Mouse (Mus musculus): ENCODE results near the gene Gal3st2c. TPM values are rescaled to one million over a fixed set of nuclear protein-coding genes. Genes with fewer than 3 reads are reported as not detected.
"Not testable (repeated sequence)": the region's sequence is repeated elsewhere in the genome, so short reads cannot be mapped to it uniquely, and the experiment has no call there.

The Gal3st2c gene
- polyA plus RNA-seq, 1 experiment = not detected

DNA sequence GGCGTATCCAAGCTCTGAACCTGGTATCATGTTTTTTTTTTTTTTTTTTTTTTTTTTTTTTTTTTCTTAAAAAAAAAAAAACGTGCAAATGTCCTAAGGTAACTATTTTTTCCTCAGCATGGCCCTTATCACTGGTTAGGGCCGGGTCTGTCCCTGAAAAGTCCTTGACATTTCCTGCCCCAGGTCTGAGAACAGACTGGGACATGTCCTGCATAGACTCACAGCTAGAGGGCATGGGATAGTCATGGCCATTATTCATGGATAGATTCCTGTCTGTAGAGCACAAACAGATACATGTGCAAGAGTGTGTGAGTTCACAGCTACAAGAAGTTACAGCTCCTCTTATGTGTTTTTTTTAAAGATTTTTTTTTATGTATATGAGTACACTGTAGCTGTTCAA lies 1.5 kb upstream of the Gal3st2c start:
- Histone ChIP-seq H3K27me3 (ENCODE audit: control insufficient read depth, insufficient read depth, insufficient read length) (no peaks in the 10 kb centered on the region), H3K4me3 (ENCODE audit: insufficient read depth, poor library complexity, severe bottlenecking) (no peak overlapping the region), H3K36me3 (ENCODE audit: control insufficient read depth, insufficient read depth) (no peaks in the 10 kb centered on the region), H3K79me2 (ENCODE audit: control insufficient read depth, insufficient read depth) (no peaks in the 10 kb centered on the region), H3K79me3 (ENCODE audit: low read depth) (no peaks in the 10 kb centered on the region), H3ac (ENCODE audit: control insufficient read depth, insufficient read length, low read depth) (no peak overlapping the region)
- TF ChIP-seq USF1 (IDR thresholded peaks at IDR 0.05; ENCODE audit: low read depth) = no peak
- TF ChIP-seq MYOD1 (IDR thresholded peaks at IDR 0.05; ENCODE audit: control insufficient read depth, insufficient read length, low read depth) = no peak
- TF ChIP-seq MYOG (IDR thresholded peaks at IDR 0.05; ENCODE audit: control insufficient read depth, extremely low read depth, insufficient read length) = no peak
- TF ChIP-seq CEBPB (IDR thresholded peaks at IDR 0.05; ENCODE audit: low read depth) = no peak
- no peak for TF ChIP-seq FOSL1 (IDR thresholded peaks at IDR 0.05; ENCODE audit: insufficient read depth, low read length, poor library complexity, severe bottlenecking)
- TF ChIP-seq CTCF (IDR thresholded peaks at IDR 0.05; ENCODE audit: control insufficient read depth, insufficient read depth, insufficient read length) = no peak
- no peak for TF ChIP-seq MAX (IDR thresholded peaks at IDR 0.05)

DNA sequence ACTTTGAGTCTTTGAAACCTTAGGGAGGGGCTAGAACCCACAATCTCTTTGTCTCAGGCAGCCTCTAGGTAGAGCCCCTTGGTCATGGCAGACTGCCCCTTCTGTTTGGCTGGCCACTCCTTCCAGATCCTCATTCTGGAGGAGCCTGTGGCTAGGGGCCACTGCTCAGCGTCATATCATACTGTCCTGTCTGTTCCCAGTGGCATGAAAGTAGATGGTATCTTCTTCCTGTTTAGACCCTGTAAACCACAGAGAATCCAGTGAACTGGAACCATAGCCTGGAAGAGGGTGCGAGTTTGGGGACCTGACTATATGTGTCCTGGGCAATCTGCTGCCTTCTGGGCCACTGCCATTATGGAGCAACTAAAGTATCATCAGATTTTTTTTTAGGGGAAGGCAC lies 759 bp downstream of the Gal3st2c start:
- H3K4me3 ChIP-seq (ENCODE audit: insufficient read depth, poor library complexity, severe bottlenecking); H3K27me3 ChIP-seq (ENCODE audit: control insufficient read depth, insufficient read depth, insufficient read length); H3ac ChIP-seq (ENCODE audit: control insufficient read depth, insufficient read length, low read depth); H3K79me3 ChIP-seq (ENCODE audit: low read depth); H3K36me3 ChIP-seq (ENCODE audit: control insufficient read depth, insufficient read depth); H3K79me2 ChIP-seq (ENCODE audit: control insufficient read depth, insufficient read depth): not testable (repeated sequence)

DNA sequence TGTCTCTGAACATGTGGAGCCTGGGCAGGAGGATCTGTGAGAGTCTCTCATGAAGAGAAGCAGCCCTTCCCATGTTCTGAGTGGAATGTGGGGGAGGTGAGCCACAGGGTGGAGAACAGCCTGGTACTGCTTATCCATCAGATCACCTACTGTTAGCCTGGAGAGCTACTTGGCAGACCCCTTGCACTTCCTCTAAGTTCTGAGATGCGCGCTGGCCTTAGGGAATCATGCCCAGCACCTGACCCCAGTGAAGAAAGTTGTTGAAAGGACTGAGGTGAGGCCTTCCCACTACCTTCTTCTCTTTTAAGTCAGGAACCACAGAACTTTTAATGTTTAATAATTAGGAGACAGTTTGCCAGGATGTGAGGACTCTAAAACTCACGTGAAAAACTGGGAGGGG lies 1.2 kb downstream of the Gal3st2c start:
- not testable (repeated sequence) for H3K79me2 ChIP-seq (ENCODE audit: control insufficient read depth, insufficient read depth); H3ac ChIP-seq (ENCODE audit: control insufficient read depth, insufficient read length, low read depth); H3K27me3 ChIP-seq (ENCODE audit: control insufficient read depth, insufficient read depth, insufficient read length); H3K4me3 ChIP-seq (ENCODE audit: insufficient read depth, poor library complexity, severe bottlenecking); H3K79me3 ChIP-seq (ENCODE audit: low read depth); H3K36me3 ChIP-seq (ENCODE audit: control insufficient read depth, insufficient read depth)

DNA sequence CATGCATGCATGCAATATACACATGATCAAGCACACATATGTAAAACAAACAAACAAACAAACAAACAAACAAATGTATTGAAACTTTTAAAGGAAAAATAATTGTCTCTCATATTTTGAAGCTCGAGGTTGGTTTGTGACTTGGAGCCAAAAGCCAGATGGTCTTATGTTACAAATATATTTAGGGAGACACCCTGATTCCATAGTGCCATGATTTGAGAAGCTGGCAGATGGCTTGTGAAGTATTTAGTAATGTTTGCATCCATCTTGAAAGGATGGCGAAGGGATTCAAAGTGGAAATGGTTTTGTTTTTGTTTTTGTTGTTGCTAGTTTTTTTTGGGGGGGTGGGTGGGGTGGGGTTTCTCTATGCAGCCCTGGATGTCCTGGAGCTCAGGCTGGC lies 10.7 kb downstream of the Gal3st2c start:
- H3K36me3 ChIP-seq (ENCODE audit: control insufficient read depth, insufficient read depth) = no peaks in the 10 kb centered on the region
- no peaks in the 10 kb centered on the region for H3K79me3 ChIP-seq (ENCODE audit: low read depth)
- H3K79me2 ChIP-seq (ENCODE audit: control insufficient read depth, insufficient read depth) = no peaks in the 10 kb centered on the region
- no peaks in the 10 kb centered on the region for H3K27me3 ChIP-seq (ENCODE audit: control insufficient read depth, insufficient read depth, insufficient read length)
- TF ChIP-seq MYOD1 (IDR thresholded peaks at IDR 0.05; ENCODE audit: control insufficient read depth, insufficient read length, low read depth) (no peak), FOSL1 (IDR thresholded peaks at IDR 0.05; ENCODE audit: insufficient read depth, low read length, poor library complexity, severe bottlenecking) (no peak), MYOG (IDR thresholded peaks at IDR 0.05; ENCODE audit: control insufficient read depth, extremely low read depth, insufficient read length) (no peak), CEBPB (IDR thresholded peaks at IDR 0.05; ENCODE audit: low read depth) (no peak), CTCF (IDR thresholded peaks at IDR 0.05; ENCODE audit: control insufficient read depth, insufficient read depth, insufficient read length) (no peak), USF1 (IDR thresholded peaks at IDR 0.05; ENCODE audit: low read depth) (no peak)
- H3K4me3 ChIP-seq (ENCODE audit: insufficient read depth, poor library complexity, severe bottlenecking) = no peak overlapping the region
- H3ac ChIP-seq (ENCODE audit: control insufficient read depth, insufficient read length, low read depth) = no peak overlapping the region

DNA sequence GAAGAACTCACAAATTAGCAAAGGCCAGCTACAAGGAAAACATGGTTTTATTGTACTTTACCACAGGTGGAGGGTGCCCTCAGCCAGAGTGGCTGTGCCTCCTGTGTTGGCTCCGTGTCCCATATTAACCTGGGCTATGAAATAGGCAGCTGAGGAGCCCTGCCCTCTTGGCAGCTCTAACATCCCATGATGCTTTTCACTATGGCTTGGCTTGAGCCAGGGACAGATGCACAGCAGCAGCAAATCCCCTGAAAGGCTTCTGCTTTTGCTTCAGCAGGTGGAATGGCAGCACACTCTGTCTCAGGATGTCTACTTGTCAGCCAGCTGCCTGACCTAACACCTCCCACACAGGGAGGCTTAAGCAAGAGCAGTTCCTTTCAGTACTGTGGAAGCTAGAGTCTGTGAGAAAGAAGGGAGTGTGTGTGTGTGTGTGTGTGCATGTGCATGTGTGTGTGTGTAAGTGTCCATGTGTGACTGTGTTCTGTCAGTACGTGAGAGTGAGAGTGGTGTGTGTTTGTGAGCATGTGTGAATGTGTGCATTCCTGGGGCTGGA lies 15.7 kb downstream of the Gal3st2c start:
- not testable (repeated sequence) for H3ac ChIP-seq (ENCODE audit: control insufficient read depth, insufficient read length, low read depth); H3K4me3 ChIP-seq (ENCODE audit: insufficient read depth, poor library complexity, severe bottlenecking); H3K27me3 ChIP-seq (ENCODE audit: control insufficient read depth, insufficient read depth, insufficient read length); H3K36me3 ChIP-seq (ENCODE audit: control insufficient read depth, insufficient read depth); H3K79me2 ChIP-seq (ENCODE audit: control insufficient read depth, insufficient read depth); H3K79me3 ChIP-seq (ENCODE audit: low read depth)

DNA sequence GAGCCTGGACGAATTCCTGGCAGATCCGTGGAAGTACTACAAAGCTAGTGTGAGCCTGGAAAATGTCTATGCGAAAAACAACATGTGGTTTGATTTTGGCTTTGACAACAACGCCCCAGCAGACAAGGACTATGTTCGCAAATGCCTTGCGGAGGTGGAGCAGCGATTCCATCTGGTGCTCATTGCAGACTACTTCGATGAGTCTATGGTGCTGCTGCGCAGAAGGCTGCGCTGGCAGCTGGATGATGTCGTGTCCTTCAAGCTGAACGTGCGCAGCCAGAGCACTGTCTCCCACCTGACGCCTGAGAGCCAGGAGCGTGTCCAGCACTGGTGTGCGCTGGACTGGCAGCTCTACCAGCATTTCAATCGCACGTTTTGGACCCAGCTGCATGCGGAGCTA lies 18.5 kb downstream of the Gal3st2c start:
- not testable (repeated sequence) for H3K79me3 ChIP-seq (ENCODE audit: low read depth); H3K4me3 ChIP-seq (ENCODE audit: insufficient read depth, poor library complexity, severe bottlenecking); H3ac ChIP-seq (ENCODE audit: control insufficient read depth, insufficient read length, low read depth); H3K79me2 ChIP-seq (ENCODE audit: control insufficient read depth, insufficient read depth); H3K36me3 ChIP-seq (ENCODE audit: control insufficient read depth, insufficient read depth); H3K27me3 ChIP-seq (ENCODE audit: control insufficient read depth, insufficient read depth, insufficient read length)

DNA sequence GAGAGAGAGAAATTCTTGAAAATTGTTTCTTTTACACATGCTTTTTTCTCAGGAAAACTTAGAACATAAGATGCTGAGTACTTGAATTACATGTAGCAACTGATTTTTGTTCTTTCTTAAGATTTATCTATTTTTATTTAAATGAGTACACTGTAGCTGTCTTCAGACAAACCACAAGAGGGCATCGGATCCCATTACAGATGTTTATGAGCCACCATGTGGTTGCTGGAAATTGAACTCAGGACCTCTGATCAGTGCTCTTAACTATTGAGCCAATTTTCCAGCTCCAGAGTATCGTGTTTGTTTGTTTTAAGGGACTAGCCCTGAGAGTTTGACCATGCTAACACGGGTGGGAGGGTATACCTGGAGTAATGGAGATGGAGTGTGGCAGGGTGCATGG lies 21.3 kb downstream of the Gal3st2c start:
- TF ChIP-seq CEBPB (IDR thresholded peaks at IDR 0.05; ENCODE audit: low read depth) = no peak
- TF ChIP-seq MYOD1 (IDR thresholded peaks at IDR 0.05; ENCODE audit: control insufficient read depth, insufficient read length, low read depth) = no peak
- TF ChIP-seq FOSL1 (IDR thresholded peaks at IDR 0.05; ENCODE audit: insufficient read depth, low read length, poor library complexity, severe bottlenecking) = no peak
- TF ChIP-seq CTCF (IDR thresholded peaks at IDR 0.05; ENCODE audit: control insufficient read depth, insufficient read depth, insufficient read length) = no peak
- no peak for TF ChIP-seq MYOG (IDR thresholded peaks at IDR 0.05; ENCODE audit: control insufficient read depth, extremely low read depth, insufficient read length)
- no peak for TF ChIP-seq USF1 (IDR thresholded peaks at IDR 0.05; ENCODE audit: low read depth)
- no peak for TF ChIP-seq MAX (IDR thresholded peaks at IDR 0.05)
- no peak overlapping the region for H3ac ChIP-seq (ENCODE audit: control insufficient read depth, insufficient read length, low read depth)
- no peaks in the 10 kb centered on the region for H3K36me3 ChIP-seq (ENCODE audit: control insufficient read depth, insufficient read depth)
- H3K27me3 ChIP-seq (ENCODE audit: control insufficient read depth, insufficient read depth, insufficient read length) = peaks cover 11% of the 10 kb centered on the region
- H3K4me3 ChIP-seq (ENCODE audit: insufficient read depth, poor library complexity, severe bottlenecking) = no peak overlapping the region
- no peaks in the 10 kb centered on the region for H3K79me3 ChIP-seq (ENCODE audit: low read depth)
- H3K79me2 ChIP-seq (ENCODE audit: control insufficient read depth, insufficient read depth) = no peaks in the 10 kb centered on the region

All from C2C12 (cell line).